Comparison of ENCODE assay signal across 8 mouse cellular contexts in the genomic region with DNA sequence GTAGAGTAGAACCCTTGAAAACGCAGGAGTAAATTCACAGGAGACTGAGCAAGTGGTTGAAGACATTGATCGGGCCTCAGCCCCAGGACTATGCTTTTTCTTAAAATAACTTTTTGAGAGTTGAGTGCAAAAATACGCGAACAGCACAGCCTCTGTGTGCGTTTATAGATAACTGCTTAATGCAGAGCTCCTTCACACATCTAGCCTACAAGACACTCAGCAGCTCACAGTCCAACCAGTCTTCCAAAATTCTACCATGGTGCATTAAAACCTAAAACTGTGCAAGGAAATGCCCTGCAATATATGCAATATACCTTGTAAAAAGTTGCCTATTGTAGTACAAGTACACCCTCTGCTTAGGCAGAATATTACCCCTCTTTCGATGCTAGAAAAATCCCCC. TPM values are rescaled to one million over a fixed set of nuclear protein-coding genes. Genes with fewer than 3 reads are reported as not detected.
A peak's percentile ranks its signal among the peaks of the same experiment; 100 is the strongest.
DNase-seq lines count a peak whose midpoint lies in the region; ATAC-seq and TF ChIP-seq lines count a peak whose summit lies in the region.

No protein-coding gene starts in this region.

- peak overlapping the region; percentile 90 for H3K4me2 ChIP-seq in liver, embryonic 11.5 days
- H3K4me2 ChIP-seq in embryonic facial prominence, embryonic 13.5 days: peak overlapping the region; percentile 99
- H3K4me2 ChIP-seq in intestine, postnatal 0 days (replicated peaks; ENCODE audit: low read depth): peak overlapping the region; percentile 94
- peak overlapping the region; percentile 93 for H3K4me2 ChIP-seq in neural tube, embryonic 13.5 days

- no peak for DNase-seq in liver, embryonic 11.5 days (ENCODE audit: low spot score)
- DNase-seq in liver: no peak
- no peak for DNase-seq in right cerebral cortex, postnatal 36 days (ENCODE audit: low spot score in 2 of 2)
- no peak for DNase-seq in testis, postnatal 10 days (ENCODE audit: low spot score)
- no peak for DNase-seq in layer of hippocampus, adult 9-11 months

- no peak for TF ChIP-seq CTCF in intestine, postnatal 0 days (IDR thresholded peaks at IDR 0.05; ENCODE audit: low read depth)

- 9% methylated on average over 6 of the region's 6 CpGs for WGBS in liver, embryonic 11.5 days
- WGBS in embryonic facial prominence, embryonic 13.5 days: 4% methylated on average over 6 of the region's 6 CpGs
- 32% methylated on average over 6 of the region's 6 CpGs for WGBS in intestine, postnatal 0 days
- 21% methylated on average over 6 of the region's 6 CpGs for WGBS in neural tube, embryonic 13.5 days

- H3K27ac ChIP-seq in liver, embryonic 11.5 days (ENCODE audit: low read depth, low read length): peak overlapping the region; percentile 72
- peak overlapping the region; percentile 93 for H3K27ac ChIP-seq in embryonic facial prominence, embryonic 13.5 days
- H3K27ac ChIP-seq in intestine, postnatal 0 days (ENCODE audit: low read depth, low read length): no peak overlapping the region
- H3K27ac ChIP-seq in neural tube, embryonic 13.5 days (replicated peaks): no peak overlapping the region

- peaks cover 22% of the 10 kb centered on the region for H3K27me3 ChIP-seq in liver, embryonic 11.5 days (replicated peaks; ENCODE audit: control insufficient read depth, insufficient read depth, low read length)
- H3K27me3 ChIP-seq in embryonic facial prominence, embryonic 13.5 days: peaks cover 12% of the 10 kb centered on the region
- H3K27me3 ChIP-seq in intestine, postnatal 0 days (replicated peaks; ENCODE audit: control insufficient read depth, insufficient read depth, low read length): no peaks in the 10 kb centered on the region
- H3K27me3 ChIP-seq in neural tube, embryonic 13.5 days: peaks cover 56% of the 10 kb centered on the region

- H3K9me3 ChIP-seq in liver, embryonic 11.5 days (ENCODE audit: control insufficient read depth, low read length): no peaks in the 10 kb centered on the region
- H3K9me3 ChIP-seq in embryonic facial prominence, embryonic 13.5 days: no peaks in the 10 kb centered on the region
- no peaks in the 10 kb centered on the region for H3K9me3 ChIP-seq in intestine, postnatal 0 days (ENCODE audit: control insufficient read depth)
- no peaks in the 10 kb centered on the region for H3K9me3 ChIP-seq in neural tube, embryonic 13.5 days

- H3K4me3 ChIP-seq in liver, embryonic 11.5 days (ENCODE audit: low read depth, low read length): peak overlapping the region; percentile 25; the same call in 1 of the 2 replicates
- peak overlapping the region; percentile 26 for H3K4me3 ChIP-seq in embryonic facial prominence, embryonic 13.5 days
- peak overlapping the region; percentile 0; the same call in 1 of the 2 replicates for H3K4me3 ChIP-seq in intestine, postnatal 0 days (ENCODE audit: low read depth, low read length)
- 0 out of 2 replicates have a peak overlapping the region, but pooled peaks have one; percentile 55 for H3K4me3 ChIP-seq in neural tube, embryonic 13.5 days

- ATAC-seq in liver, embryonic 11.5 days (replicated peaks; ENCODE audit: low FRiP score): 0 out of 2 replicates have a peak, but pooled peaks have one; percentile 44
- ATAC-seq in embryonic facial prominence, embryonic 13.5 days (ENCODE audit: insufficient number of reproducible peaks, insufficient read depth, low FRiP score, low TSS enrichment, low read depth): no peak
- ATAC-seq in intestine, postnatal 0 days: no peak
- ATAC-seq in neural tube, embryonic 13.5 days (ENCODE audit: low read depth): no peak

- peaks cover 26% of the 10 kb centered on the region for H3K4me1 ChIP-seq in liver, embryonic 11.5 days (replicated peaks; ENCODE audit: control insufficient read depth, insufficient read depth, low read length)
- H3K4me1 ChIP-seq in embryonic facial prominence, embryonic 13.5 days: peaks cover 46% of the 10 kb centered on the region
- peaks cover 11% of the 10 kb centered on the region for H3K4me1 ChIP-seq in intestine, postnatal 0 days (replicated peaks; ENCODE audit: control insufficient read depth, insufficient read depth, low read length)
- H3K4me1 ChIP-seq in neural tube, embryonic 13.5 days (replicated peaks): peaks cover 52% of the 10 kb centered on the region

- no peaks in the 10 kb centered on the region for H3K36me3 ChIP-seq in liver, embryonic 11.5 days (ENCODE audit: control insufficient read depth, insufficient read depth, low read length)
- peaks cover 22% of the 10 kb centered on the region for H3K36me3 ChIP-seq in embryonic facial prominence, embryonic 13.5 days
- H3K36me3 ChIP-seq in intestine, postnatal 0 days (ENCODE audit: control insufficient read depth, insufficient read depth): 0 out of 2 replicates have a peak, but pooled peaks cover 6% of the 10 kb centered on the region
- H3K36me3 ChIP-seq in neural tube, embryonic 13.5 days: no peaks in the 10 kb centered on the region

- peak overlapping the region; percentile 20; the same call in 1 of the 2 replicates for H3K9ac ChIP-seq in liver, embryonic 11.5 days (ENCODE audit: low read depth, low read length)
- peak overlapping the region; percentile 61 for H3K9ac ChIP-seq in embryonic facial prominence, embryonic 13.5 days
- no peak overlapping the region for H3K9ac ChIP-seq in intestine, postnatal 0 days (ENCODE audit: low read depth, low read length)
- H3K9ac ChIP-seq in neural tube, embryonic 13.5 days: peak overlapping the region; percentile 34; the same call in 1 of the 2 replicates

RNA-seq across cellular contexts. Expression of gene Itpkb, which starts 0.6 kb away (rescaled TPM):
- polyA plus RNA-seq in liver, embryonic 11.5 days (2014; fragmentation: Nextera tagmentation; extraction: Ambion mirVana): 4.1 and 4.3 TPM in 2 replicates
- 11.2 and 12.2 TPM in 2 replicates for polyA plus RNA-seq in embryonic facial prominence, embryonic 13.5 days (2015; fragmentation: Nextera tagmentation; extraction: Ambion mirVana)
- 2.3 and 3.4 TPM in 2 replicates for polyA plus RNA-seq in intestine, postnatal 0 days (2015; fragmentation: Nextera tagmentation; extraction: Ambion mirVana)
- 3.9 and 4.0 TPM in 2 replicates for polyA plus RNA-seq in neural tube, embryonic 13.5 days (2015; fragmentation: Nextera tagmentation; extraction: Ambion mirVana)

Comparison
In these comparisons a context has a peak if more than half of its experiments do, and no peak if none do; other contexts are left out.
1. H3K27ac ChIP-seq: peak in liver, embryonic 11.5 days (single experiment) and embryonic facial prominence, embryonic 13.5 days (single experiment); none in intestine, postnatal 0 days (single experiment) and neural tube, embryonic 13.5 days (single experiment).
2. H3K4me3 ChIP-seq: peak in every context shown above with its lines; median percentile 55 in neural tube, embryonic 13.5 days; 26 in embryonic facial prominence, embryonic 13.5 days; 25 in liver, embryonic 11.5 days; 0 in intestine, postnatal 0 days.
3. Peak in every context shown above with its lines, with median percentiles within 50 percentile points of each other: H3K4me2 ChIP-seq.